ENCODE assay signal across 11 mouse cellular contexts in the genomic region with DNA sequence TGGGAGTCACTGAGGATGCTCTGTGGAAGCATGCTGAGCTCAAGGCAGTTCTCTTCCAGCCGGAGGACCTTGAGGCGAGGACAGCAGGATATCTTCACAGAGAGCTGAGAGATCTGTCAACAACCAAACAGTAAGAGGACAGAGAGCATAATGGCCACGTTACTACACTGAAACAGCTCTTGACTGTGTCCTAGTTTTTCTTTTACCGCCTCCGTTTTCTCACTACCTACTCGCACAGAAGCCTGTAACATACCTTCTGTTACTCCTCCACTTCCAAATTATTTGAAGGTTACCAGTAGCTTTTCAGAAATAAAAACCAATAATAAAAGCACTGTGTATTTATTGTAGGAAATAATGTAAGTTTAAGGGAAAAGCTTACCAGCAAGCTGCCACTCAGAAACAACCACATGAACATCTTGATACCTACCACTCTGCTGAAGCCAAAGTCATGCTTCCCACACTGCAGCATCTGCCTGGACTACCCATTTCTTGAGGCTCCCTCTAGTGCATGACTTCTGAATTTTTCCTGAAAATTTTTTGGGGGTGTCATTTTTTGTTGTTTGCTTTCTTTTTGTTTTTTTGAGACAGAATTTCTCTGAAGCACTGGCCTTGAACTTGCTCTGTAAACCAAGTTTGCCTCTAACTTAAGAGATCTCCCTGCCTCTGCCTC. TPM values are rescaled to one million over a fixed set of nuclear protein-coding genes. Genes with fewer than 3 reads are reported as not detected.
DNase-seq lines count a peak whose midpoint lies in the region; ATAC-seq and TF ChIP-seq lines count a peak whose summit lies in the region.
"Had no signal": no experiment of that assay in that cellular context is flagged by ENCODE, and none has a peak within 500 bp of the region (broad histone marks: within the 10 kb centered on the region; RNA-seq: fewer than 3 reads in every experiment).

No protein-coding gene starts in this region.

- no peak overlapping the region for H3K4me2 ChIP-seq in kidney, postnatal 0 days (ENCODE audit: low read length)
- H3K4me2 ChIP-seq: heart, embryonic 15.5 days had no signal

- no peak overlapping the region for H3K9ac ChIP-seq in kidney, postnatal 0 days (ENCODE audit: low read depth, low read length)
- H3K9ac ChIP-seq: heart, embryonic 15.5 days had no signal

- H3K27me3 ChIP-seq in kidney, postnatal 0 days (ENCODE audit: insufficient read depth, low read length) = no peaks in the 10 kb centered on the region
- H3K27me3 ChIP-seq: heart, embryonic 15.5 days had no signal

- TF ChIP-seq CTCF in kidney, postnatal 0 days (IDR thresholded peaks at IDR 0.05; ENCODE audit: low read depth) = peak; percentile 61

- no peak overlapping the region for H3K4me3 ChIP-seq in kidney, postnatal 0 days (replicated peaks; ENCODE audit: low read depth, low read length)
- H3K4me3 ChIP-seq: erythroblast, embryonic 14.5 days; heart, embryonic 15.5 days had no signal

- 87% methylated on average over 6 of the region's 6 CpGs for WGBS in kidney, postnatal 0 days

- DNase-seq in kidney, postnatal 0 days (ENCODE audit: low spot score) = peak; percentile 35
- DNase-seq in kidney, postnatal 36 days = no peak
- DNase-seq in right cerebral cortex, adult 2 months (ENCODE audit: low spot score in 2 of 2) = peak; percentile 43 to 52
- DNase-seq in right cerebral cortex, postnatal 4 days = no peak
- DNase-seq in brain, adult 2 months (ENCODE audit: low read depth, low spot score) = peak; percentile 74
- peak; percentile 33 for DNase-seq in thymus, postnatal 14 days
- DNase-seq in yolk sac, embryonic 10.5 days (ENCODE audit: low spot score) = no peak

- peaks cover 15% of the 10 kb centered on the region for H3K4me1 ChIP-seq in kidney, postnatal 0 days (replicated peaks; ENCODE audit: insufficient read depth, low read length)

- no peak overlapping the region for H3K27ac ChIP-seq in kidney, postnatal 0 days
- H3K27ac ChIP-seq: heart, embryonic 15.5 days; macrophage had no signal

- ATAC-seq in kidney, postnatal 0 days (replicated peaks; ENCODE audit: low FRiP score, low read depth) = no peak
- ATAC-seq in megakaryocyte, adult 5-6 weeks (ENCODE audit: poor library complexity, severe bottlenecking) = no peak

- H3K36me3 ChIP-seq in kidney, postnatal 0 days (ENCODE audit: insufficient read depth, low read length) = no peaks in the 10 kb centered on the region

- no peaks in the 10 kb centered on the region for H3K9me3 ChIP-seq in kidney, postnatal 0 days (replicated peaks; ENCODE audit: low read length)
- H3K9me3 ChIP-seq: heart, embryonic 15.5 days had no signal

RNA-seq across cellular contexts. Expression of gene Haus2, which starts 3.0 kb away (rescaled TPM):
- 14.1 and 18.4 TPM in 2 replicates for polyA plus RNA-seq in kidney, postnatal 0 days (2015; fragmentation: Nextera tagmentation; extraction: Ambion mirVana)
- total RNA-seq in megakaryocyte, adult 5-6 weeks (2015) = 15.6 and 20.1 TPM in 2 replicates
- 7.8 and 12.1 TPM in 2 replicates for total RNA-seq in megakaryocyte, adult 5-6 weeks (2017)

RNA-seq across cellular contexts. Expression of gene Lrrc57, which starts 3.2 kb away (rescaled TPM):
- polyA plus RNA-seq in kidney, postnatal 0 days (2015; fragmentation: Nextera tagmentation; extraction: Ambion mirVana) = 19.2 and 20.8 TPM in 2 replicates
- 21.2 and 24.6 TPM in 2 replicates for total RNA-seq in megakaryocyte, adult 5-6 weeks (2015)
- total RNA-seq in megakaryocyte, adult 5-6 weeks (2017) = 19.6 and 21.3 TPM in 2 replicates

RNA-seq across cellular contexts. Expression of gene Stard9, which starts 22.8 kb away (rescaled TPM):
- 4.3 and 4.5 TPM in 2 replicates for polyA plus RNA-seq in kidney, postnatal 0 days (2015; fragmentation: Nextera tagmentation; extraction: Ambion mirVana)
- 23.6 and 26.2 TPM in 2 replicates for total RNA-seq in megakaryocyte, adult 5-6 weeks (2015)
- total RNA-seq in megakaryocyte, adult 5-6 weeks (2017) = 16.4 and 20.9 TPM in 2 replicates

RNA-seq across cellular contexts. Expression of gene Snap23, which starts 38.7 kb away (rescaled TPM):
- polyA plus RNA-seq in kidney, postnatal 0 days (2015; fragmentation: Nextera tagmentation; extraction: Ambion mirVana) = 36.3 and 39.5 TPM in 2 replicates
- 91.5 and 104 TPM in 2 replicates for total RNA-seq in megakaryocyte, adult 5-6 weeks (2015)
- total RNA-seq in megakaryocyte, adult 5-6 weeks (2017) = 110 and 138 TPM in 2 replicates

RNA-seq across cellular contexts. Expression of gene Zfp106, which starts 42.5 kb away (rescaled TPM):
- polyA plus RNA-seq in kidney, postnatal 0 days (2015; fragmentation: Nextera tagmentation; extraction: Ambion mirVana) = 32.5 and 36.5 TPM in 2 replicates
- total RNA-seq in megakaryocyte, adult 5-6 weeks (2015) = 73.6 and 82.4 TPM in 2 replicates
- total RNA-seq in megakaryocyte, adult 5-6 weeks (2017) = 57.3 and 84.2 TPM in 2 replicates

Comparison
In these comparisons a context has a peak if more than half of its experiments do, and no peak if none do; other contexts are left out.
1. DNase-seq: peak in kidney, postnatal 0 days (single experiment), right cerebral cortex, adult 2 months (2 of 2), brain, adult 2 months (single experiment) and thymus, postnatal 14 days (single experiment); none in kidney, postnatal 36 days (0 of 2), right cerebral cortex, postnatal 4 days (single experiment) and yolk sac, embryonic 10.5 days (single experiment).